Mouse (Mus musculus): ENCODE results near the gene Mia3.
"Not testable (repeated sequence)": the region's sequence is repeated elsewhere in the genome, so short reads cannot be mapped to it uniquely, and the experiment has no call there.

Gene Mia3

DNA sequence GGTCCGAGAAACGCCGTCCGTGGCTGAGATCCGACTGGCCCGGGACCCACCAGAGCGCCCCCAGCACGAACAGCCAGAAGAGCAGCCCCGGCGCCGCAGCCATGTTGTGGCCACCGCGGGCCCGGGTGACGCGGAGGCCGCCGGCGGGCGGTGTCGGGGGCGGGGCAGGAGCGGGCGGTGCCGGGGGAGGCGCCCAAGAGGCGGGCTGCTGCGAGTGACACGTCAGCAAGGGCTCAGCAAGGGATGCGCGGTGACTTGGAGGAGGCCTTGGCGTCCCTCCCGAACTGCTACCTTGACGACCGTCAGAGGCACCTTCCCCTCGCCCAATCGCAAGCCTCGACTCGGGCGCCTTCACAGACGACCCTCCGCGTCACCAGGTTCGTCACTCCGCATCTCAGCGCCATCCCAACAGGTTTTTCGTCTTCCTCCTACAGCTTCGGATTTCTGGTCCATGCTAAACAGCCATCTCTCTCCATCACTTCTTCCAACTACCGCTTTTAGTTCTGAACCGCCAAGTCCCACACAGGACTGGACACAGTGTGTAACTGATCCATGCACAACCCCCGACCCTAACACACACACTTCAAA is at the start of gene Mia3:
Mia3 (minus strand) TSS at position 127 of the 588 bp plus-strand sequence.
- DNase-seq = peak; percentile 99

DNA sequence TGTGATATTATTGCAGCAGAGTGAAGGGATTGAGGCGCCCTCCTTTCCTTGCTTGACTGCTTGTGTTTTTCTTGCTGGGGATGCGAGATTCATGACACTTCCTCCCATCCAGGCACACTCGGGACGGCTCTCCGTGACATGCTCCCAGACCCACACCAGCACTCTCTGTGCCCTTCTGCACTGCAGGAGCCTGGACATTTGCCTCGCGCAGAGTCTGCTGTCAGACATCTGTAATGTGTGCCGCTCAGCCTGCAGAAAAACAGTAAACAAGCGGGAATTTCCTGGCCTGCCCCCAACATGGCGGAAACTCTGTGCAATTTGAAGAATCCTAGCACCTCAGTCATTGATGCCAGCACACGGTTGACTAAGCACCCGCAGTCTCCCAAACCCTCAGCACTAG is 48.5 kb upstream of the Mia3 start, which contains the start of gene Hhipl2:
Hhipl2 (plus strand) TSS at position 343 of the 400 bp plus-strand sequence.
- DNase-seq = no peak

DNA sequence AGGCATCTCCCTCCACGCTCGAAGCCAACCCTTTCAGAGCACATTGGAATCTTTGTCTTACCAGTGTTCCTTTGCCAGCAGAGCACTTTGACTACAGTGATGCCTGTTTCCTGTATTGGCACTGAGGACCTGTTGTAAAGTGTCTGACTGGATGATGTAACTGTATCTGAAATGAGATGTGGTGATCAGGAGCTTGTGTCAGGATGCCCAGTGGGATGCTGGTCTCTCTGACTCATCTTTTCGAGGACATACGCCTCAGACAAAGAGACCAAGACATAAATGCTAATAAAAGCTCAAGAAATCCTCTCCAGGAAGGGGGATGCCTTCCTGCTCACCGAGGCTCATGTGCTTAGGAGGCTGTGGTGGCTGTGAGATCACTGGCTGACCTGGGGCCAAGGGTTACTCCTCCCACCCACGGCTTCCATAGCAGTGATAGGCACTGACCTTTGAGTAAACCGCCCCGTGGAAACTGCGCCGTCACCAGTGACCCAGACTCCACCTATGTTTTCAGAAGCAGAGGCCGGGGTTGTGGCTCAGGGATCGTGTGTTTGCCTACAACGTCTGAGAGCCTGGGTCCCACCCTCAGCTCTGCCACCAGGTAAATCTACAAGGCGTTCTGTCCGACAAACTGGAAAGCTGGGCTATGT is 44.9 kb upstream of the Mia3 start:
- DNase-seq = no peak

DNA sequence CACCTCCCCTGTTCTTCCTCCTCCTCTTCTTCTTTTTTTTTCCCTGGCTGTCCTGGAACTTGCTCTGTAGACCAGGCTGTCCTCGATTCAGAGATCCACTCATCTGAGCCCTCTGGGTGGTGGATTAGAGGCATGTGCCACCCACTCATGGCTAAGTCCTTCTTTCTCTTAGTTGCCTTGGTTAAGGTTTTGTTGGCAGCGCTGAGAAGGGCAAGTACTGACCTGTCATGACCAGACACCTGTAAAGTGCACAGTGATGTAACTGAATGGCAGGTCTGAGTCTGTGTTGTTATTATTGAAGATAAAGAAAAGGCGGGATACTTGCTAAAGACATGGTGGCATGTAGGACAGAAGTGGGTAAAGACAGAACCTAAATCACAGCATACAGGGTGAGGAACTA is 34.0 kb upstream of the Mia3 start:
- no peak for DNase-seq

DNA sequence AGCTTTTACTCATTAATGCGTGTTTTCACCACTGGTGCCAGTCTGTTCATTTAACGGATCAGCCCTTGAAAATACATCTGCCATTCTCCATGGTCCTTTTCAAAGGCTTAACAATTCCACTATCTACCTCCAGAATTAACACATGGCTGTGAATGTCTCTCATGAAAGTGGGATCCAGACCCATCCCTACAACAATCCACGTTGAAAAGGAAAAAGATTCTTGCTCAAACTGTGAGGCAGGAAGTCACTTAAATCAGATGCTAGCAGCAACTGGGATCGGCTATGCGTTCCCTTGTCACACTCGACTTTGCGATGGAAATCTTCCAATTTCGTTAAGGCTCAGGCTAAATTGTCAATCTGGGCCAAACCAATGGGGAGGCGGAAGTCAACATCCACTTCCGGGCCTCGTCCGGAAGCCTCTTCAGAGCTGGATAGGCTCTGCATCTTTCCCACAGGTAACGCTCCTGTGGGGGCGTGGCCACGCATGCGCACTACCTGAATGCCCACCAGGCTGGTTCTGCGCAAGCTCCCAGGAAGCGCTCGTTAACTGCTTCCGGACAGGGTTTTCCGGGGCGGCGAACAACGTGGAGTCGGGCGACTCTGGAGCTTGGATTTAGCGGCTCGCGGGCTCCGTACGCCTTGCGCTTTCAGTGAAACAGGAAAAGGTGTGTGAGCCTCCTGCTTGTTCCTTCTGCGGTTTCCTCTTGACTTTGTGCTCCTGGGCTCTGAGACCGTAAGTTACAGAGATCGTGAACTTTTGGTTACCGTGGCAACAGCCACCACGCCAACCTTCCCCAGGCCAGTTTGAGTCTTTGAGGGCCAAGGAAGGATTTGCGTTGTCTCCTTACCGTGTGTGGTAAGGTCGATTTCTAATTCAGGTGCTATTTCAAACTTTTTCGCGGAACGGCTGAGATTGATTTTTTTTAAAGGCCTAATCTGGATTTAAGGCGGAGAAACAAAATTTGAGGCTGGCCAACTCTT is 19.4 kb upstream of the Mia3 start, which contains the start of gene Taf1a:
Taf1a (plus strand) TSS at position 556 of the 981 bp plus-strand sequence.
- DNase-seq = peak; percentile 96

DNA sequence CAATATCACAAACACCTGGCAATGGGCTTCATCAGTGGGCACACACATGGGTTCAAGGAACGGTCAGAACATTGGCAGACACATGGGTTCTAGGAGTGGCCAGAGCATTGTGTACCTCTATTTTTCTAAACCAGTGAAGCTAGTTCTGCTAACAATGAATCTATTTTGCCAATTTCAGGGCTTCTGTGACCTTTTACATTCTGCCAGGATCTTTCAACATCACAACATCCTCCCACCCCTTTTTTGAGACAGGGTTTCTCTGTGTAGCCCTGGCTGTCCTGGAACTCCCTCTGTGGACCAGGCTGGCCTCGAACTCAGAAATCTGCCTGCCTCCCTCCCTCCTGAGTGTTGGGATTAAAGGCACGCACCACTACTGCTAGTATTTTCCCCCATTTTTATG is 18.1 kb upstream of the Mia3 start:
- not testable (repeated sequence) for DNase-seq

DNA sequence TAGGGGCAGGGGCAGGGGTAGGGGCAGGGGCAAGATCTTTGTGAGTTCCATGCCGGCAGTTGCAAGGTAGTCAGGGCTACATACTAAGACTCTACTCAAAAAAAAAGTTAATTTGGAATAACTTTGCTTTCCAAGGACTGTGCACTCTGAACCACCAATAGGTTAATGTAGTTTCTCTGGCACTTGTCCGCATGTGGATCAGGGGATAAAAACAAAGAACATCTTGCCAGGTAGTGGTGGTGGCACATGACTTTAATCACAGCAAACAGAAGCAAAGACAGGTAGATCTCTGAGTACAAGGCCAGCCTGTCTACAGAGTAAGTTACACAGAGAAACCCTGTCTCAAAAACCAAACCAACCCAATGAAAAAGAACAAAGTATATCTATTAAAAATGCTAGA is 13.3 kb upstream of the Mia3 start:
- DNase-seq = no peak

DNA sequence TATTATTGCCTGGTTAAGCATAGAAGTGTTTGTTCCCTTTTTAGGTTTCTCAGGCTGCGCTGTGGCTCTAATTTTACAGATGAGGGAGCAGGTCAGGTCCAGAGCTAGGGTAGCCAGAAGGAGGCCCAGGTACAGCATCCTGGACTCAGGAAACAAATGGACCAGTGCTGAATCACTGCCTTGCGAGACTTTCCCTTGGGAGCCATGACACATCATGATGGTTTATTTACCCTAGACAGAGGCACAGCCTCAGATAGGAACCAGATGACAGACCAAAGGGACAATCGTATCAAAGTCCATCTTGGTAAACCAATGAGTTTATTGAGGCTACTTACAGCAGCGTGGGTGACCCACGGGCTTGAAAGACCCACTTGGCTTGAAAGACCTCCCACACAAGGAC is 12.5 kb upstream of the Mia3 start:
- no peak for DNase-seq

DNA sequence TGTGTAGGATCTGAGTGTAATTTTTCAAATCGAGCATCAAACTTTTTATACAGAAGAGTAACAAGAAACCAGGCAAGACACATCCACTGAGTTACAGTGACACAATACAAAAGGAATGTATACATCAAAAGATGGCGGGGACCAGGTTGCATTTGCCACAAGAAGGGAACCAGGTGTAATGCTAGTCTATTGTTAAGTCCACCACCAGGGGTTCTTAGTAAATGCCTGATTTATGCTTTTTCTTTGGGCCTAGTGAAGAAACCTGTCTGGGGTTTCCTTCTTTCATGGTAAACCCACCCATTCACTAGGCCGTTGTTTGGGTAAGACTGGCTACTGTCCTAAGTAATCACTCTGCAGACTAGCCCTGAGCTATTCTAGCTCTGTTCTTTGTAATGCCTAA is 10.0 kb upstream of the Mia3 start:
- not testable (repeated sequence) for DNase-seq

DNA sequence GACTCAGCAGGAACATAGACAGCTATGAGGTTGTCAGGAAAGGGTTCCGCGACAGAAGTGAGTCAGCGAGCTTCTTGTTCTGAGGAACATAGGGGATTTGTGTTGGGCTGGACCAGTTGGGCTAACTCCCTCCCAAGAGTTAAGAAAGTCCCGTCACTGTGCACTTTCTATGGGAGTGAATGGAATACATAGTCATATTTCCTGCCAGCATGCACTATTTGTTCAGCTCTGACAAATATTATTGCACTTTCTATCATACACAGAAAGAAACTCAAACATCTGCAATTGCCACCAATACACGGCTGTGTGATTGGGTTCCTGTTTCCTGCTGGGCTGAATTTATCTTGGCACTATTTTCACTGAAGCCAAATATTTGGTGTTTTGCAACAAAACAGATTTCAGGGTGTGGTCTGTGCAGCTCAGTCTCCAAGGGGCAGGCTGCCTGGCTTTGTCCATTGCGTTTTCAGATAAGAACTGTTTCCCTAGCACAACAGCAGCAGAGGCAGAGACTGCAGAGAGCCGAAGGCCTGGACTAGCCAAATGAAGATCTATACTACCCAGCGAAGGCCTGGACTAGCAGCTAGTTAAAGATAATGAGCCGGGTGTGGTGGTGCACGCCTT is 9.1 kb upstream of the Mia3 start:
- DNase-seq = no peak

DNA sequence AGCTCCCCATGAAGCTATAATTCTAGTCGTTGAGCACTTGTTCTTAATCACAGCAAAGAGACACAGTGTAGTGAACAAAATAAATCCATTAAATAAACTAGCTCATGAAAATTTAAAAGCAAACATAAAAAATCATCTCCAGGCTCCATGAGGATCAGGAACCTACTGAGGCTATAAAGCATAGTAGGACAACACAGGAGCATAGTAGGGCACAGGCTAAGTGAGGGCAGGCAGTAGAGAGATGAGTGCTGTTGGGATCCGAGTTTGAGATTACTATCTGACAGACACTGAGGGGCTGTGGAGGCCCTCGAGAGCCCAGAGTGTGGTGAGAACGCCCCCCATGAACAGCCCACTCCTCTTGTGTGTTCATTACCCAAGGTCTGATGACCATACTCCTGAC is 7.7 kb upstream of the Mia3 start:
- DNase-seq = no peak

DNA sequence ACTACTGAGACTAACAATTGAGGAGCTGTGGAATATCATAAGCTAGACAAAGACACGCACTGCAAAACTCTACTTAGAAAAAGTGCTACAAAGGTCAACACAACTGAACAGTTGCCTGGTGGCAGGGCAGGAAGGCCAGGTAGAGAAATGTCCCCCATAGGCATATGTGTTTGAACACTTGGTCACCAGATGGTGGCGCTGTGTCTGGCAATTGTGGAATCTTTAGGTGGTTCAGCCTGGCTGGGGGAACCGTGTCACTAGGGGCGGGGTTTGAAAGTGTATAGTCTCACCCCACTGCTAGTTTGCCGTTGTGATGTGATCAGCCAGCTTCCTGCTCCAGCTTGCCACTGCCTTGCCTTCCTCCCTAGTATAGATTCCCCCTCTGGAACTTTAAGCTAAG is 5.4 kb upstream of the Mia3 start:
- DNase-seq = no peak

DNA sequence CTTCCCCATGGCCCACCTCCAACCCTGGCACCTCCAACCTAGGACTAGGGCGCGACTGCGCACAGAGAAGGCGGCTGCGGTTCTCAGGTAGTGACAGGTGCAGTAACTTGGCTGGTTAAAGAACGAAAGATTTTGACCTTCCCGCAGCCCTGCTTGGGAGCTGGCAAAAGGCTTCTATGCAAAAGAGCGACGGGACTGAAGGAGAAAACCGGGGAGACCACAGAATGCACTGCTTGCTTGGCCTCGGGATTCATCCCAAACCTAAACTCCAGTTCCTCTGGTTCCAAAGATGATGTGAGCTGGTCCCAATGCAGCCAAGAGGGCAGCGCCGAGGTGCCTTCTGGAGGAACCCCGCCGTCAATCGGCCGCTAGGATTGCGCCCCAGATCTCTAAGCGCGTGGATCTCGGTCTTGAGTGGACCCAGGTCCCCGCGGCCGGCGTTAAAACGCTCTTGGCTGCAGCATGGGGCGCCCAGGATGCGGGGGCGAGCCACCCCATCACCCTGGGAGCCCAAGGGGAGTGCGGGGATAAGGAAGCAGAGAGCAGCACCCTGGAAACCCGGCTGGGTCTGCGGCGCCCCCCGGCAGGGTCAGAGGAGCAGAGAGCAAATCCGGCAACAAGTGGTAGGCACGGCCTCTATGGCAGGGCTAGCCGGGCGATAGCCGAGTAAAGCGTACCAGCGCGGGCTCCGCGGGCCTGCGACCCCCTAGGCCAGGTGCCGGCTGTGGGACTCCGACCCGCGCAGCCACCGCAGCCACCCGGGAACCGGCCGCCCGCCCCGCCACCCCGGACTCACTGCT is 552 bp downstream of the Mia3 start:
- DNase-seq = peak; percentile 54

DNA sequence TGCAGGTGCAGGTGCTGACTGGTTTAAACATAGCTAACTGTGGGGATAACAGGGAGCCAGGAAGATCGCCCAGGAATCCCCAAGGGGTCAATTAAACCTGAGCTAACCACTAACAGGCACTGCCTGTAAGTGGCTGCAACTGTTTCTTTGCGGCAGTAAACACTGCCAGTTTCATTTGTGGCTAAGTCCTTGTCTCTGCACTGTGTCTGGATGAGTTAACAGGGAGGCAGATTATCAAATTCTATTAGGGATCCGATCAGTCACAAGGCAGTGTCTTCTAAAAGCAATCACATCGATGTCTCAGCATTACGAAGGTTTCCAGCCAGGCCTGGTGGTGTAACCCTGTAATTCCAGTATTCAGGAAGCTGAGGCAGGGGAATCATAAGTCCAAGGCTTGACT is 3.0 kb downstream of the Mia3 start:
- DNase-seq = no peak

DNA sequence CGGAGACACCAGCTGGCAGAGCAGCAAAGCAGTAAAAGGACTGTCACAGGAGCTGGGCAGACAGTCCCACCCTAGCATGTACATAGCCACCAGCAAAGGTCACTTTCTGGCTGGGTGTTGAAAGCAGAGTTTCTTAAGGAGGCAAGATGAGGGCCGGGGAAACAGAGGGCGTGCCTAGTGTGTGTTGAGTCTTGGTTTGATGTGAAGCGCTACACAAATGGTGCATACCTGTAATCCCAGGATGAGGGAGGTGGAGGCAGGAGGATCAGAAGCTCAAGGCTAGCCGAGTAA is 5.8 kb downstream of the Mia3 start:
- no peak for DNase-seq

DNA sequence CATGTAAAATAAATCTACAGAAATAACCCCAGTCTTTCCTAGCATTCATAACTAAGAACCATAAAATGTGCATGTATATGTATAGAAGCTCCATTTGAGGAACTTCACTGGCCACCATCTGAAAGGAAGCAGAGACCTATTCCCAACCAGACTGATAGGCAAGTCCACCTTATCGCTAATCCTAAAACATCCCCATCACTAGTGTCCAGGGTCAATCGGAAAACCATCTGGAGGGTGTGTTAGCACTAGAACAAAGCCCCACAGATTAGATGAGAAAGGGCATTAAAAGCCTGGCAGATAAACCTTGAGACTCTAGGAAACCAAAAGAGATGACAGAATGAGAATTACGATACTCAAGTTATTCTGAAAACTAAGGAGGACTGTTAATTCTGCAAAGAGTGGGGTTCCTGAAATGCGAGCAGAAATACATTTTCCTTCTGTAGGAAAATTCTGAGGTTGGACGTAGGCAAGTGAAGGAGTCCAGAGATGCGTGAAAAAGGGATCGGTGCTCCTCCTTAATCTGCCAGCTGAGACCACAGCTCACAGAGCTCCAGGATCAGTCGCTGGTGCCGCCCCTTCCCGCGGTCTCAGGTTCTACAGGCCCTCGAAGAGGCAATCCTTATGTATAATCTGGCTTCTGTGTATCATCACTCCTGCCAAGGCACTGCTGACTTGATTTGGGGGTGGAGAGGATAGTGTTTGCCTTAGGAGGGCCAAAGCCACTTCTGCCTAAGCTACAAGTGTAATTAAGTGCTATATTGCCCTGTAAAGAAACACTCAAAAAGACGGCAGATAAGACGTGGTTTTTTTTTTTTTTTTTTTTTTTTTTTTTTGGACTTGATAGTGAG is 6.4 kb downstream of the Mia3 start:
- DNase-seq = no peak

DNA sequence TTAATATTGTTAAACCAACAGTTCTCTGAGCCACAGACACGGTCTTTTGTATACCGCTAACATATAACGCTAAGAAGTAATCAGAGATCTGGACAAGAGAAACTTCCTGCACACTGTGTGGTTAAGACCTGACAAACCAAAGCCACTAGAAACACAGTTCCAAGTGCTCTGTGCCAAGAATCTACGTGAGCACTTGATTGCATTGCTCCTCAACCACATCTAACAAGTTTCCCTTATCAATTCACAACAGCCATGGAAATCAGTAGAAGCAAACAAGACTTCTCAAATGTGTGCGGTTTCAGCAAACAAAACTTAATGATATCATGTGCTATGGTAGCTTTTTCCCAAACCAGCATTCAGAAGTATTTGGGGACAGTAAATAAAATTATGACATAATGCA is 7.1 kb downstream of the Mia3 start:
- no peak for DNase-seq

DNA sequence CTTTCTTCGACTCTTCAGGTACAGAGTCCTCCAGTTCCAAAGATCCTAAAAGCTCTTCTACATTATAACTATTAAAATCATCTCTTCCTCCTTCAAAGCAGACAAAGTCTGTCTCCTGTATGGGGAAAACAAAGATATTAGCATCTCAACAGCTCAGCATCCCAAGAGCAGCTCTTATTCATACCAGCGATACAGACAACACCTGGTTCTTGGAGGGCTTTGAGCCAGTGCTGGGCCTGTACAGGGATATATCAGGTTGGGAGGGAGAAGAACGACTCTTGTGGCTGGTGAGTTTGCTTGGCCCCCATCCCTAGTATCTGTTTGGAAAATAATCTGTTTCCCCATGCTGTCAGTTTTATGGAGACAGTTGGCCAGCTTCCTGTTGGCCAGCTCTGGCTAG is 10.5 kb downstream of the Mia3 start:
- DNase-seq = no peak

DNA sequence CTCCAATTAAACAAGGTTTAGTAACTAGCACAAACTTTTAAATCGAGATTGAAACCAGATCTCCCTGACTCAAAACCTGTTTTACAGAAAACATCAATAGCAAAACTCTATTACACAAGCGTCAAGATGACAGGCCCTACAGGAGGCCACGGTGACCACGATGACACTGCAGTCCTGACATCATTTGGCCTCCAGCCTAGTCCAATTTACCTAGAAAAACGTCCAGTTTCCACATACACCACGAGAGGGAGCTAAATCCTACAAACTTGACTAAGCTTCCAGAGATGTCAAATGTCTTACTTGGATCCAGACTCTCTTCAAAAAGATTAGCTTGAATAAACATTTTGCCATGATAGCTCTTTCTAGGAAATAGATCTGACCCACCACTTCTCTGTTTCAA is 19.5 kb downstream of the Mia3 start:
- DNase-seq = peak; percentile 69

DNA sequence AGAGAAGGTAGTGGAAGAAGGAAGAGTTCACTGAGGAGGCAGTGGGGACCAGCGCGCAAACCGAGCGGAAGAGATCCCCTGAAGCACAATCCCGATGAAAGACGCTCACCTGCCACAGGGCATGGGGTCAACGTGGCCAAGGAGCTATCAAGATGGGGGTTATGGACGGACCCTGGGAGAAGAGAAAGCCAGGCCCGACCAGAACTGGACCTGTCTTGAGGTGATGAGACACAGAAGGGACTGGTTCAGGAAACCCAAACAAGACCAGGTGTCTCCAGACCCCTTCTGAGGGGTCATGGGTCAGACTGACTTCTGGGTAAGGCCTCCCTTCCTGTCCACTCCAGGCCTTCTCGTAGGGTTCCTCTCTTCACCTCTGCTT is 23.5 kb downstream of the Mia3 start:
- DNase-seq = no peak
